Mouse (Mus musculus) embryonic facial prominence, embryonic 11.5 days (tissue): ENCODE results near the gene H2al1b. TPM values are rescaled to one million over a fixed set of nuclear protein-coding genes. Genes with fewer than 3 reads are reported as not detected.
"Not testable (repeated sequence)": the region's sequence is repeated elsewhere in the genome, so short reads cannot be mapped to it uniquely, and the experiment has no call there.

Experiments used
- ATAC-seq: fragments of 200-750 bp; cut with Nextera tagmentation; replicated peaks from 2 replicates; pipeline ENCODE4 v1.8.0; 2017; ENCODE audit warnings: low read depth; ENCODE audit not compliant: insufficient number of reproducible peaks, low FRiP score, low TSS enrichment
- DNase-seq: peaks from one replicate; pipeline ENCODE4 v3.0.0-alpha.2; 2015; ENCODE audit warnings: low spot score
- H3K27ac ChIP-seq: fragments of 300-500 bp; sonication (generic); replicated peaks from 2 replicates; pipeline ENCODE4 v1.5.1; 2014; ENCODE audit warnings: mild to moderate bottlenecking, low read depth, low read length, control low read depth
- H3K27me3 ChIP-seq: fragments of 300-500 bp; sonication (generic); 2 replicates; pipeline ENCODE4 v1.6.1; 2014; ENCODE audit warnings: mild to moderate bottlenecking, low read length, moderate library complexity, mixed read lengths; ENCODE audit not compliant: control insufficient read depth, insufficient read depth
- H3K36me3 ChIP-seq: fragments of 300-500 bp; sonication (generic); replicated peaks from 2 replicates; pipeline ENCODE4 v1.6.1; 2014; ENCODE audit warnings: low read depth, mild to moderate bottlenecking, low read length, moderate library complexity, mixed read lengths; ENCODE audit not compliant: control insufficient read depth, insufficient read depth
- H3K4me1 ChIP-seq: fragments of 300-500 bp; sonication (generic); 2 replicates; pipeline ENCODE4 v1.6.1; 2014; ENCODE audit warnings: low read length, mixed read lengths; ENCODE audit not compliant: control insufficient read depth, insufficient read depth
- H3K4me2 ChIP-seq: fragments of 300-500 bp; sonication (generic); 2 replicates; pipeline ENCODE4 v1.6.1; 2014; ENCODE audit warnings: low read depth, mild to moderate bottlenecking, control low read depth, low read length, moderate library complexity
- H3K4me3 ChIP-seq: fragments of 300-500 bp; sonication (generic); 2 replicates; pipeline ENCODE4 v1.5.1; 2014; ENCODE audit warnings: low read depth, low read length, control low read depth
- H3K9ac ChIP-seq: fragments of 300-500 bp; sonication (generic); replicated peaks from 2 replicates; pipeline ENCODE4 v1.6.1; 2014; ENCODE audit warnings: mild to moderate bottlenecking, control low read depth, low read length
- H3K9me3 ChIP-seq: fragments of 300-500 bp; sonication (generic); replicated peaks from 2 replicates; pipeline ENCODE4 v1.6.1; 2016; ENCODE audit warnings: mild to moderate bottlenecking, low read length, inconsistent platforms, mixed read lengths; ENCODE audit not compliant: control insufficient read depth
- WGBS: fragments of 180-500 bp; shearing (Covaris S2); extraction: QIAGEN DNeasy Blood & Tissue Kit; methylation state at CpG from one replicate; pipeline ENCODE4 v1.1.7; 2014; 5-methylcytosine and 5-hydroxymethylcytosine counted together
- polyA plus RNA-seq: library from polyadenylated mRNA; unstranded; fragments of >200 nt; fragmentation: Nextera tagmentation; extraction: Ambion mirVana; gene quantifications from 2 replicates; pipeline ENCODE4 v1.2.1, GENCODE M21; 2014

H2al1b gene
- polyA plus RNA-seq, 1 experiment from 2014 or later, result not detected

GRCm38 (mm10) chrX:11277083-11277482, 25.1 kb upstream of the H2al1b start:
- H3K4me3 ChIP-seq, result no peak overlapping the region
- WGBS, result 78% methylated on average over 6 of the region's 6 CpGs
- no peak overlapping the region for H3K9ac ChIP-seq
- H3K9me3 ChIP-seq, result no peaks in the 10 kb centered on the region
- H3K27ac ChIP-seq, result no peak overlapping the region
- ATAC-seq, result no peak
- no peaks in the 10 kb centered on the region for H3K4me1 ChIP-seq
- no peak overlapping the region for H3K4me2 ChIP-seq
- H3K27me3 ChIP-seq, result no peaks in the 10 kb centered on the region
- DNase-seq, result no peak
- H3K36me3 ChIP-seq, result no peaks in the 10 kb centered on the region

- Histone ChIP-seq H3K36me3 (no peaks in the 10 kb centered on the region), H3K9me3 (no peaks in the 10 kb centered on the region), H3K4me1 (no peaks in the 10 kb centered on the region), H3K4me2 (no peak overlapping the region), H3K27ac (no peak overlapping the region), H3K9ac (no peak overlapping the region), H3K27me3 (no peaks in the 10 kb centered on the region), H3K4me3 (no peak overlapping the region)
- WGBS, result 60% methylated on average over 2 of the region's 2 CpGs
- no peak for ATAC-seq
- no peak for DNase-seq
Observed at GRCm38 (mm10) chrX:11280741-11281140, 21.5 kb upstream of the H2al1b start.

- no peak for ATAC-seq
- WGBS, result 76% methylated on average over 14 of the region's 14 CpGs
- no peaks in the 10 kb centered on the region for H3K27me3 ChIP-seq
Observed at GRCm38 (mm10) chrX:11288306-11288882, 13.8 kb upstream of the H2al1b start.

GRCm38 (mm10) chrX:11289244-11289643, 13.0 kb upstream of the H2al1b start:
- Histone ChIP-seq H3K27me3 (no peaks in the 10 kb centered on the region), H3K9me3 (no peaks in the 10 kb centered on the region), H3K9ac (no peak overlapping the region), H3K27ac (no peak overlapping the region), H3K4me1 (no peaks in the 10 kb centered on the region), H3K4me2 (no peak overlapping the region), H3K36me3 (no peaks in the 10 kb centered on the region), H3K4me3 (no peak overlapping the region)
- DNase-seq (no peak), ATAC-seq (no peak)
- WGBS, result 69% methylated on average over 4 of the region's 4 CpGs

More at GRCm38 (mm10) chrX:11288306-11288882, 13.8 kb upstream of the H2al1b start:
- H3K4me2 ChIP-seq, result no peak overlapping the region
- H3K36me3 ChIP-seq, result no peaks in the 10 kb centered on the region
- no peaks in the 10 kb centered on the region for H3K4me1 ChIP-seq
- no peak overlapping the region for H3K27ac ChIP-seq
- H3K9me3 ChIP-seq, result no peaks in the 10 kb centered on the region
- no peak overlapping the region for H3K9ac ChIP-seq
- DNase-seq, result no peak
- no peak overlapping the region for H3K4me3 ChIP-seq

- not testable (repeated sequence) for H3K4me2 ChIP-seq, H3K27me3 ChIP-seq, H3K4me1 ChIP-seq, DNase-seq, H3K36me3 ChIP-seq, ATAC-seq, H3K9me3 ChIP-seq, H3K27ac ChIP-seq, H3K4me3 ChIP-seq, H3K9ac ChIP-seq
- WGBS, result no CpG with 5 or more reads among the region's 3 CpGs
Observed at GRCm38 (mm10) chrX:11298957-11299356, 3.3 kb upstream of the H2al1b start, which contains the start of gene H2al1a. Gene H2al1a (plus strand): TSS chrX:11299257.

- not testable (repeated sequence) for H3K4me1 ChIP-seq, H3K4me3 ChIP-seq, H3K9me3 ChIP-seq, H3K36me3 ChIP-seq, H3K27ac ChIP-seq, ATAC-seq, H3K4me2 ChIP-seq, H3K27me3 ChIP-seq, H3K9ac ChIP-seq, DNase-seq
- WGBS, result 70% methylated on average over 2 of the region's 6 CpGs
Observed at GRCm38 (mm10) chrX:11305355-11305754, 3.1 kb downstream of the H2al1b start, which contains the start of gene H2al1c. Gene H2al1c (plus strand): TSS chrX:11305655.

- not testable (repeated sequence) for H3K27ac ChIP-seq, H3K36me3 ChIP-seq, DNase-seq, H3K27me3 ChIP-seq, H3K4me2 ChIP-seq, H3K9ac ChIP-seq, H3K4me1 ChIP-seq, H3K9me3 ChIP-seq, ATAC-seq, H3K4me3 ChIP-seq
- WGBS, result no CpG with 5 or more reads among the region's 6 CpGs
Observed at GRCm38 (mm10) chrX:11308524-11308923, 6.3 kb downstream of the H2al1b start, which contains the start of gene H2al1d. Gene H2al1d (plus strand): TSS chrX:11308824.

GRCm38 (mm10) chrX:11311634-11312033, 9.4 kb downstream of the H2al1b start, which contains the start of gene H2al1e:
Gene H2al1e (plus strand): TSS chrX:11311934.
- H3K36me3 ChIP-seq, H3K9me3 ChIP-seq, H3K4me3 ChIP-seq, H3K4me2 ChIP-seq, H3K27ac ChIP-seq, H3K27me3 ChIP-seq, H3K4me1 ChIP-seq, ATAC-seq, DNase-seq, H3K9ac ChIP-seq: not testable (repeated sequence)
- WGBS, result no CpG with 5 or more reads among the region's 3 CpGs
